Mouse (Mus musculus): Measurements from ENCODE around the gene Gdf9.

Gdf9 gene

GRCm38 (mm10) chr11:53446183-53446582, 15.4 kb downstream of the Gdf9 start:
- no peak for DNase-seq (ENCODE audit: low spot score)

- DNase-seq (ENCODE audit: low spot score): no peak
These were observed 17.2 kb downstream of the Gdf9 start for GRCm38 (mm10) chr11:53447996-53448395.

DNA sequence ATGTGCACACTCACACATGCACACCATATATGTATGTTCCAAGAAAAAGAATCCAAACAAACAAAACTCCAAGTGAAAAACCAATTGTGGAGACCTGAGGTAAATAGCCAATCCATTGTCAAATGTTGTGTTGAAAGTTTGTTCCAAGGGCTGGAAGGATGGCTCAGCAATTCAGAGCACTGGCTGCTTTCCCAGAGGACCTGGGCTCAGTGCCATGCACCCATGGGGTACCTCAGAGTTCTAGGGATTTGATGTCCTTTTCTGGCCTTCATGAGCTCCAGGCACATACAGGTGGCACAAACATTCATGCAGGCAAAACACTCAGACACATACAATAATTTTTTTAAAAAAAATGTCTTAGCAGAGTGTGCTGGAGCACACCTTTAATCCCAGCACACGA, 17.7 kb downstream of the Gdf9 start:
- no peak for DNase-seq (ENCODE audit: low spot score)

DNA sequence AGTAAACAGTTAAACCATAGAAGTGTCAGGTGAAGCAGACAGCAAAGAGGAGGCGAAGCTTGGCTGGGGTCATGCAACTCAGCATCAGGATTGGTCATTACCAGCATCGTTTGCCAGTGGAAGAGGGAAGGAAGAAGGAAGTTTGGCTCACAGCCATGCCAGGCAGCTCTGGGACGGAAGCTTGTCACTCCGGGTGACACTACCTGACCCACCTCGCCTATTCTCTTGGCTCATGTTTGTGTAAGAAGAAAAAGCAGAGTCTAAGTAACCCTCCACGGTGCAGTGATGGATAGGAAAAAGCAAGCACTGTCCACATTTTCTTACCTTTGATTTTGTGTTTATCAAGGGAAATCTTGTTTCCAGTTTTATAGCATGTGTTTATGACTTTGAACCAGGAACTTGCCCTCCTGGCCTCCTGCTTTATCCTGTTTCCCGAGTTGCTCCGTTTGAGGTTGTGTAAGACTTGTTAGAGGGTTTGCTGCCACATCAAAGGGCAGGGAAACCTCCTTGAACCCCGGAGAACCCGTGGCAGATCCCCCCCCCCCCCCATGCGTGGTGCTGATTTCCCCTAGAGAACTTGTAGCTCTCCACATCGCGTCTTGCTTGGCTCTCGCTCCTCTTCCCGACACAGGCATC, 19.4 kb downstream of the Gdf9 start:
- DNase-seq (ENCODE audit: low spot score): no peak

- DNase-seq (ENCODE audit: low spot score): no peak
These were observed 20.5 kb downstream of the Gdf9 start for GRCm38 (mm10) chr11:53451361-53451760.

GRCm38 (mm10) chr11:53452396-53452795, 21.6 kb downstream of the Gdf9 start:
- DNase-seq (ENCODE audit: low spot score): no peak

DNA sequence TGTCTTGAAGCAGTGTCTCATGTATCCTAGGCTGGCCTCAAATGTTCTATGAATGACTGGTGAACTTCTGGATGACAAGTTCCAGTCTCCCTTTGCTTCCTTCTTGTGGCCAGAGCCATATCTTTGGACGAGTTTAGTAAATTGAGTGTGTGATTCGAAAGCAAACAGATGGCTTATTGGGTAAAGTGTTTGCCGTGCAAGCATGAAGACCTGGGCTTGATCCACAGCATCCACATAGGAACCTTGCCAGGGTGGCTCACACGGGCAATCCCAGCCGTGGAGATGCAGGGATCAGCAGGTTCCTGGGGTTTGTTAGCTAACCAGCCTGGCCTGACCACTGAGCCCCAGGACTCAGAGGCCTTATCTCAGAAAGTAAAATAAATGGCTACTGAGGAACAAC, 22.2 kb downstream of the Gdf9 start:
- no peak for DNase-seq (ENCODE audit: low spot score)

- DNase-seq (ENCODE audit: low spot score): peak; percentile 65
These were observed 25.9 kb downstream of the Gdf9 start, which contains the start of the genes Gm10447 and Shroom1 for GRCm38 (mm10) chr11:53456474-53457371. Gene Gm10447 (minus strand): TSS chr11:53457110. Gene Shroom1 (plus strand): TSS chr11:53457205.

DNA sequence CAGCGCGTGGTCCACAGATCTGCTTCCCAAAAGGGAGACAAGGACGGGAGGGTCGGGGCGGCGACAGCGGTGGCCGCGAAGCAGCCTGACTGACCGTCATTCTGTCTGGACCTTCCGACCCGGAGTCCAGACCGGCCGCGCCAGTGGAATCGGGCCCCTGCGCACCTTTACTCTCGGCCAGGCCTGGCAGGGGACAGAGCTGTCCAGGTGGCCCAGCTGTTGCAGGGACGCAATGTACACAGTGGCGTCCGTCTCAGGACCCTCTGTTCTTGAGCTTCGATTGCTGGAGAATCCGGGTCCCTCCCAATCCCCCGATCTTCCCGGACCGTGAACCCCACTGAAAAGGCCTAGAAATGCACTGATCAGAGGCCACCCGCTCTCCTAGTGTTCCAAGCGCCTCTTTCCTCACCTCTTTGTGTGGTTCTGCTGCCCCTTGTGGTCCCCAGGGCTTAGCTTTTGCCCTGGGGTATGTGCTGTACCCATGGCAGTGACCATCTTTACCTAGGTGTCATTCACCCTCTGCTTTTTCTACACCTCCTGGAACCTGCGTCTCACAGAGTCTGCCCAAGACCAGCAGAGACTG, 26.6 kb downstream of the Gdf9 start:
- no peak for DNase-seq (ENCODE audit: low spot score)

DNA sequence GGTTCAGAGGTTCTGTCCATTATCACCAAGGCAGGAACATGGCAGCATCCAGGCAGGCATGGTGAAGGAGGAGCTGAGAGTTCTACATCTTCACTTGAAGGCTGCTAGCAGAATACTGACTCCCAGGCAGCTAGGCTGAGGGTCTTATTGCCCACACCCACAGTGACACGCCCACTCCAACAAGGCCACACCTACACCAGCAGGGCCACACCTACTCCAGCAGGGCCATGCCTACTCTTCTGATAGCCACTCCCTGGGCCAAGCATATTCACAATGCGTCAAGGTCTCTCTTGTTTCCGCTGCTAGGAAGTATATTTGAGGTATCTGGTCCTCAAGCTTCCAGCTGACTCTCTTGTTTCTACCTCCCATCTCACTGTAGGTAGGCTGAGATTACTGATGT, 28.2 kb downstream of the Gdf9 start:
- no peak for DNase-seq (ENCODE audit: low spot score)

- DNase-seq (ENCODE audit: low spot score): no peak
These were observed 29.4 kb downstream of the Gdf9 start for GRCm38 (mm10) chr11:53460192-53460591.

DNA sequence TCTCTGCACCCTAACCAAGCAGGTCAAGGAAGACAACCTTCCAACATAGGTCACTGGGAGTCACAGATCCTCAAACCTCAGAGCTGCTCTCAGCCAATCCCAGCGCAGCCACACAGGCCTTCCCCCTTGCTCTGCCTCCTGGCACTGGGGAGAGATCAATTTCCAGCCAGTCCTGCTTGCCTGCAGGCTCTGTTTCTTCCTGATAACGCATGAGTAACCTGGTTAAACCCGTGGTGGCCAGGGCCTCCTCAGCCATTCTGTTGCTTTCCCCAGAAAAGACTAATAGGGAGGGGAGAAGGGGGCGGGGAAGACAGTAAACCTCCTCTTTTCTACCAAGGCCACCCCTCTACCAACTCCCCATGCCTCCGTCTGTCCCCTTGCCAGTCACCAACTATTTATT, 30.9 kb downstream of the Gdf9 start:
- no peak for DNase-seq (ENCODE audit: low spot score)

GRCm38 (mm10) chr11:53463551-53464424, 33.0 kb downstream of the Gdf9 start:
- no peak for DNase-seq (ENCODE audit: low spot score)

GRCm38 (mm10) chr11:53466231-53466971, 35.6 kb downstream of the Gdf9 start:
- peak; percentile 69 for DNase-seq (ENCODE audit: low spot score)

DNA sequence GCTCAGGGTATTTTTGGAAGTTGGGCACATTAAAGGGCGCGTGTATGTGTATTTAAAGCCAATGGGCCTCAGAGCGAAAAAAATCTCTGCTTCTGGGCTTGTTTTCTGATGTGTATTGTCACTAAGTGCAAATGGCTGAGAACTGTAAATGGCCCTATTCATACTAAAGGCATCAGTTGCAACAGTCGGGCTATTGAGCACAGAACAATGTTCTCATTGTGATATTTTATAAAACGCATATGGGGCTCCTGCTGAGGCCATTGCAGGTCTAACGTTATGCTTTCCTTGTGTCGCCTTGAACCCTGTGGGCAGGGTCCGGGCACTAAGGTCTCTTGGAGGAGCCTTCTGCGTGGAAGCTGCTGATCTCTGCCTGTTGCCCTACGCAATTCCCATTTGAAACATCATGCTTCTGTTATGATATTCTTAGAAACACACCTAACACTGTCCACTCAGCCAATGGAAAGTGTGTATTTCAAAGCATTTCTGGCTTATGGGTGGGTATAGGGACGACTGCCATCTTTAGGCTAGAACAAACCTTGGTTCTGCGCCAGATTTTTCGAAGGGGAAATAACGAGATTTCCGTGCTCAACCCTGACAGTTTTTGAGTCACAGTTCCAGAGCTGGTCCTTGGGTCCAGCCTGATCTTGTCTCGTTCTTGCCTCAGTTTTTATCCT, 38.6 kb downstream of the Gdf9 start:
- no peak for DNase-seq (ENCODE audit: low spot score)

DNA sequence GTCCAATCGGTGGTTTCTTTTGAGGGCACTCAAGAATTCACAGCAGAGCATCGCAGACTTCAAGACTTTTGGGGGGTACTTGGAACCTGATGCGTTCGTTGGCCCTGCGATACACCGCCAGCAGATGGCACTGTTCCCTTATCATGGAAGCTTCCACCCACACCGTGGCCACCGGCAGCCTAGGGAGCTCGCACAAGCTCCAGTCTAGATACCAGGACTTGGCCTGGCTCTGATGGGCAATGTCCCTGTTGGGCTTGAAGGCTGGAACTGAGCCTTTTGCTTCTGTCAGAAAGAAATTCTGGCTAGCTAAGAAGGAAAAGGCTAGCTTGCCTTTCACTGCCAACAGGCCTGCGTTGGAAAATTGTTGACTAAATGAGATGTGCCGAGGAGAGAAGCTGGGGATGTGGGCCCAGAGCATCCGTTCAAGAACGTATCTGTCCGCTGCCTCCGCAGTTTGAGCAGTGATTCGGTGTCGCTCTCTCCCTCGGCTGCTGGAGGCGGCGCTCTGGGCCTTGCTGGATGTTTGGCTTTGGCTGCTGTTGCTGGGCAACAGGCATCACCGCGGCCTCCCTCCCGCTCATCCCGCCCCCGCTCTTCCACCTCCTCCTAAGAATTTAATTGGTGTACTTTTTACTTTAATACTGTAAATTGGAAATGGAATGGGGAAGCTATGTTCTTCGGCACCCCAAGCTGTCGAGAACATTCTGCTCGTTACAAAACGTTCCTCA, 39.3 kb downstream of the Gdf9 start, which contains the start of gene Gm9837:
TSS of gene Gm9837 (minus strand) at position 512 of the 728 bp plus-strand sequence.
- peak; percentile 86 for DNase-seq (ENCODE audit: low spot score)

- no peak for DNase-seq (ENCODE audit: low spot score)
These were observed 41.9 kb downstream of the Gdf9 start for GRCm38 (mm10) chr11:53472709-53473108.

GRCm38 (mm10) chr11:53475620-53476019, 44.8 kb downstream of the Gdf9 start:
- no peak for DNase-seq (ENCODE audit: low spot score)

DNA sequence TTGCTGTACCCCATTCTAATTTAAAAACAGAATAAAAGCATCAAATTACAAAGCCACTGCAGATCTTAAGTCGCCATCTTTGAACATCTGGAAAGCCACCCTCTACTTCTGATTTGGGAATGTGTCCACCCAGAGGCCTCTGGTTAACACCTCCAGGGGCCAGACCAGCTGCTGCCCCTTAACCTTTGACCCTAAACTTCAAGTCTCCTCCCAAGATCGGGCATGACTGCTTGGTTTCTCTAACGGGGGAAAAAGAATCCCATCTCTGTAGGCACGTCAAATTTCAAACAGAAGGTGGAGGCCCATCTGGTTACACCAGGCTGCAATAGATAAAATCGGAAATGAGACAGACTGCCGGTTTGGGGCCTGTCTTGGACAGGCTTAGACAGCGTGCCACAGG, 47.0 kb downstream of the Gdf9 start:
- DNase-seq (ENCODE audit: low spot score): no peak
